Mouse (Mus musculus) stomach, postnatal 0 days (tissue): ENCODE measurements around the gene Lif.

Experiments used
- CTCF ChIP-seq: IDR thresholded peaks from 2 replicates; pipeline ENCODE4 v1.5.1; 2016; ENCODE audit warnings: antibody characterized with exemption, low read depth, mild to moderate bottlenecking, moderate library complexity
- EP300 ChIP-seq: optimal IDR thresholded peaks from 2 replicates; pipeline ENCODE3; 2016; ENCODE audit warnings: antibody characterized with exemption

DNA sequence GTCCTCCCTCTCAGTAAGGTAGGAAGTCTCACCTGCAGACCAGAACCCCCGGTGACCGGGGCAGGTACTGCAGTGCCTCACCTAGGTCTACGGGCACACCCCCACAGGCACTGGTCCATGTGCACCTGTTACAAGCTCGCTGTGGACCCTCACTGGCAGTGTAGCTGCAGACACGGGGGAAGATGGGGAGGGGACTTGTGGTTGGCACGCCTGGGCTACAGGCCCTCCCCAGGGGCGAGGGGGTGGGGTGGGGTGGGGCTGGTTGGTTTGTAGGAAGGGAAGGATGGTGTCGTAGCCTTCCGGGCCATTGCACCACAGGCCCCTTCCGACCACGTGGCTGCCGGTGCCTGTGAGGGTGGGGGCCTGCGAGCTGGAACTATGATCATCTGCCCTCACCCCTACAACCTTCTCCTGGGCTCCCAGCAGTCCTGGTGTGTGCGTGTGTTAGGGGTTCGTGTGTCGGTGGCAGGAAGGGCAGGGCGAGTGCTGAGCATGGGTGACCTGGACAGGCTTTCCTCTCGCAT is 19.9 kb upstream of the Lif start:
- TF ChIP-seq CTCF (peak; percentile 8; the same call in 1 of the 2 replicates), EP300 (no peak)
